Mouse (Mus musculus): ENCODE data around the gene Trim67.

Gene Trim67

DNA sequence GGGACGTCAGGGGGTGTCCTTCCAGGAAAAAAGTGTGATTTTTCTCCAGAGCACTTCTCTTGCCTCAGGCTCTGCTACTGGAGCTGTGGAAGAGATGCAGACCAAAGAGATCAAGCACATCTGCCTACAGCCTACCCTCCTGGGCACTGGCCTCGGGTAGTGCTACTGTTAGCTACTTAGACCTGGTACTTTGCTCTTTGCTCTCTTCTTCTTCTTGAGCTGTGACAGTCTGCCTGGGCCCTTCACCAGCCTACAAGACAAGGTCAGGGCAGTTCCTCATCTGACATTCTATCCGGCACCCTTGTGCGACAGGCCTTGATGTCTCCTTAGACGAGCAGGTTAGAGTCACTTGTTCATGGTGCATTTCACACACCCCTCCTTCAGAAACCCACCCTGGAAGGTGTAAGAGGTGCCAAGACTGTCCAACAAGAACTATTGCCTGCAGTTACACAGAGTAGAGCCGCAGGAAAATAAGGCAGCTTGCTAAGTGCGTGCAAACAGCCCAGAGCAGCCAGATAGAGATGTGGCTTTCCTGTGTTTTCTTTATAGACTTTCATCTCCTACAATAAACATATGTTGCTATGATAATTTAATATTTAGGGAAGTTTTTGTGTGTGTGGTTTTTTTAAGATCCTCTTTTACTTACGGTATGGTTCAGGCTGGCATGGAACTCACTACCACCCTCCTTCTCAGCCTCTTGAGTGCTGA is 3.0 kb downstream of the Trim67 start:
- DNase-seq = no peak

DNA sequence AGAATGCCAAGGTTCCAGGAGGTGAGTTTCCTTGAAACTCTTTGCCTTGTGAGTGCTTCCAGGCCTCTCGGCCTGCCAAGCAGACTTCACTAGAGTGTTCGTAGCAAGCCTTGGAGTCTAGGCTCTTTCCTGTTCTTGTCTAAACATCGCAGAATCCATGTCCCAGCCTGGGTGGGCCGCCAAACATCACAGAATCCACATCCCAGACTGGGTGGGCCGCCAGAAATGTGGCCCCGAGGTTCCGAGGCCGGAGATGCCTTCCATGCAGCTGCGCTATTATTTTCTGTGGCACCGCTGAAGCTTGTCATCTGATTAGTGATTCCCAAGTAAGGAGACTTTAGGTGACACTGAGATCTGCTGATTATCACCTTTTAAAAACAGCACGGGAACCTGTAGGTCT is 7.7 kb downstream of the Trim67 start:
- DNase-seq = no peak

DNA sequence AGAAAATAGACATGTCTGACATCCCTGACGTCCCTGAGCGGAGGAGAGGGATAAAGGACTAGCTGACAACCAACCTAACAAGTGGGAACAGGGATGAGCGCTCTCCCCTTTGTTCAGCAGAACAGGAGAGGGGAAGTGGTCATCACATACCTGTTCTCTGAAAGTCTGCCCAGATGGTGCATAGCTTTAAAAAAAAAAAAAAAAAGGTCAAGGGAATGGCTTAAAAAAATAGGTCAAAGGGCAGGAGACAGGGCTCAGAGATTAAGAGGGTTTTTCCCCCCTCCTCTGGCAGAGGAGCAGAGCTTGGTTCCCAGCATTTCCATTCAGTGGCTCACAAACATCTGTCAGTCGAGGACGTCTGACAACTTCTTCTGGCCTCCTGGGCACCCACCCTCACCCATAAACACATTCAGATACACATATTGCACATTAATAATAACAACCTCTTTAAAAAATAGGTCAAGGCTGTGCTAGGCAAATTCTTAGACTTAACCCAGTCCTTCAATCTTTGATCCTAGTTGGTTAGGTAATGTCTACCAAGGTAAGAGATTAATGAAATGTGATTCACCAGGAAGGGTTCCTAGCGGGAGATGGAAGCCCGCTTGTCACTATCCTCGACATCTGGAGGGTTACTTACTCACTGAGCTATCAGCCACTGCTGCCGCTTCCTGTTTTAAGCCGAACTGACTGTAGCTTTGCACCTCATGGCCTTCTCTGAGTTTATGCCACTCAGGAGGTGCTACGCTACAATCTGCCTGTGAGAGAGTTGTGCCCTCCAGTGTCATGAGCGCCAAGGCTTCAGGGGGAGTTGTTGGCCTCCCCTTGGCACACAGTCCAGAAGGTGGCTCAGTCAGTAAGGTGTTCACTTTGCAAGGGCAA is 11.2 kb downstream of the Trim67 start:
- no peak for DNase-seq

DNA sequence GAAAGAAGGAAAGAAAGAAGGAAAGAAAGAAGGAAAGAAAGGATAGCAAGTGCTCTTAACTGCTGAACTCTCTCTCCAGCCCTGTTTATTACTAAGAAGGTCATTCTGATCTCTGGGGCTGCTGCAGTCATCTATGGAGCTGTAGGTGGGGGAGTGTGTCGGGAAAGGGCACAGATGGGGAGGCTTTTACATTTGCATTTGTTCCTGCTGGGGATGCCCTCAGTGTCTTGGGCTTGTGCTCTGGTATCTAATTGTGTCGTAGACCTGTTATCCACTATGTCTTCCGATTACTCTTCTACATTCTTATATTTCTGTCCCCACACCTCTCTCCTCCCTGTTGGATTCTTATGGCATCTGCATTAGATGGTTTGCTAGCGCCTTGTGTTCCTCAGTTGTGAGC is 13.1 kb downstream of the Trim67 start:
- no peak for DNase-seq

DNA sequence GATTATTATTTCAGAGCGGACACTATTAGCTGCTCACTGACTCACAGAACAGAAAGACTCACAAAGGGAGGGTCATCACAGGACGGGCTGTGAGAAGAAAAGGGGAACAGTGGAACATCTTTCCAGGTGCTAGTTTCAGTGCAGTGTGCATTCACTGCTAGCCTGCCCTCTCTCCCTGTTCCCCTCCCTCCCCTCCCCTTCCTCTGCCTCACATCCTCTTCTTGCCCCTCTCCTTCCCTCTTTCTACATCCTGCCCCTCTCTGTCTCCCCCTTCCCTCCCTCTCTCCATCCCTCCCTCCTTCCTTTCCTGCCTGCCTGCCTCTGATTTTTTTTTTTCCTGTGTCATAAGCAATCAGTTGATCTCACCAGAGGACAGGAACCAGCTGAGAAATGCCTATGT is 16.5 kb downstream of the Trim67 start:
- no peak for DNase-seq

DNA sequence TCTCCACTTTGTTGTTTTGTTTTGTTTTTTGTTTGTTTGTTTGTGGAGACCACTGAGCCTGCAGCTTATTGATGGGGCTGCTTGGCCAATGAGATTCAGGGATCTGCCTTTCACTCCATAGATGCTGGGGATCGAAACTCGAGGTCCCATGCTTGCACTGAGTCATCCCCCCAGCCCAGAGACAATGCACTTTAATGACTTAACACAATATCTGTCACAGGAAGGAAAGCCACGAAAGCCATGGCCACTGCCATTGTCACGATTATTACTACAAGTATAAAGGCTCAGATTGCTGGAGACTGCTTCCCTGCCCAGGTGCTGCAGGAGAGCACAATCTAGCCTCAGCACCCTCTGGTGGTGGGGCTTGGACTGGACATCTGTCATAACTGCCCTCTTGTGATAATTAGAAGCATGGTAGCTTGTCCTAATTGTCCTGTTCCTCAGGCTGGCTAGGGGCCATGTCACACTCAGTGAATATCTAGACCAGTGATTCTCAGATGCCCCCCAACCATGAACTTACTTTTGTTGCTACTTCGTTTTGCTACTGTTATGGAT is 17.2 kb downstream of the Trim67 start:
- no peak for DNase-seq

DNA sequence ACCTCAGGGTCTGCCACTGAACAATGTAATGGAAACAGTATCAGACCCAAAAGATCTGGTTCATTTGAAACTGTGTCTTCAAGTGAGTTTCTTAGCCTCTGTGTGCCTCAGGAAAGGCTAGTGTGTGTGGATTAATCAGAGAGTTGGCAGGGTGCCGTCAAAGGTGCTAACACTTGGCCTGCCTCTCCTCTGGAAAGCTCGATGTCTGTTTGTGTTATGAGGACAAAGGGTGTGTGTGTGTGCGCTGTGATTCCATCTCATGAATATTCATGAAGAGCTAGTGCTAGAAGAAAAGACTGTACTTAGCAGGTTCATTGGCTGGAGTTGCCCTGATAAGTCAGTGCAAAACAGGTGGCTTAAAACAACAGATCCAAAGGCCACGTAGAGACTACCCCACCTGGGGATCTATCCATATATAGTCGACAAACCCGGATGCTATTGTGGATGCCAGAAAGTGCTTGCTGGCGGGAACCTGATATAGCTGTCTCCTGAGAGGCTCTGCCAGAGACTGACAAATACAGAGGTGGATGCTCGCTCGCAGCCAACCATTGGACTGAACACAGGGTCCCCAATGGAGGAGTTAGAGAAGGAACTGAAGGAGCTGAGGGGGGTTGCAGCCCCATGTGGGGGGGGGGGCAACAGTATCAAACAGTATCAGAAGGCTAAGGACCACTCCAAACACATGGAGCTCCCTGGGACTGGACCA is 17.9 kb downstream of the Trim67 start:
- DNase-seq = no peak

DNA sequence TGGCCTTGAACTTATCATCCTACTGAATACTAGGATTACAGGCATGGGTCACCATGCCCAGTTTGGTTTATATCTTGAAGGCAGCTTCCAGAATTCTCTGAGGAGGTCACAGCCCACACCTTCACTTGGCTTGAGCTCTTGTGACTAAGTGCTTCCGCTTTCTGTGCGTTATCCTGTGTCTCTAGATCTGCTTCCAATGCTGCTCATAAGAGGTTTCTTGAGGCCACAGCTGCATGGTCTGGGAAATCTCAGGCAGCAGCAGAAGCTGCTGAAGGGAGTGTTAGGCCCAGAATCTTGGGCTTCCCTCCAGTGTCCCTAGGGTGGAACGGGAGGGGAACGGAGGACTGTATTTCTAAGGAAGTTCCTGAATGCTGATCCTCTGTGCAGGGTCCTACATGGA is 20.4 kb downstream of the Trim67 start:
- DNase-seq = no peak

DNA sequence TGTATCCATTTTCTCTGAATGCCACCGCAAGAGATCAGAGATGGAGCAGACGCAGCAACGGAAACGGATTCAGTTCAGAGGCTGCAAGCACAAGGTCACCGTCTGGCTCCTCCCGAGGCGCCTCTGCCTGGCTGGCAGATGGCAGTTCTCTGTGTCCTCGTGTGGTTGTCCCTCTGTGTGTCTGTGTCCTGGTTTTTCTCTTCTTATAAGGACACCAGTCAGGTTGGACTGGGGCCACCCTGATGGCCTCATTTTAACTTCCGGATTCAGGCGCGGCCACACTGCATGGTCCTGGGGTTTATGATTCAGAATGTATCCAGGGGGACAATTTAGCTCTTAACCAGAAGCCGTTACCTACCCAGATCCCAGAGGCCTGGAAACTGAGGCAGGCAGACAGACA is 23.0 kb downstream of the Trim67 start:
- peak; percentile 43 for DNase-seq

DNA sequence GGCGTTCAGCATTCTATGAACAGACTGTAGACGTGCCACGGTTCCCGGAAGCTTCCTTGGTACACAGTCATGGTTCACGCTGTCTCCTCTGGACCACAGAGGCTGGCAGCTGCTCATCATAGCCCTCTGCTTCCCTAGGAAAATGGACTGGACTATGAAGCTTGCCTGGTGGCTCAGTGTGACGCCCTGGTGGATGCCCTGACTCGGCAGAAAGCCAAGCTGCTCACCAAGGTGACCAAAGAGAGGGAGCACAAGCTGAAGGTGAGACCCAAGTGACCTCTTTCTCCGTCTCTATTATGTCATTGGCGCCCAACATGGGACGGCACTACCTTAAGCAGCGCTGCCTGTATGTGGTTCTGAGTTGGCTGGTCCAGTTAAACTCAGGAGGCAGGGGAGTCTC is 24.0 kb downstream of the Trim67 start:
- no peak for DNase-seq

DNA sequence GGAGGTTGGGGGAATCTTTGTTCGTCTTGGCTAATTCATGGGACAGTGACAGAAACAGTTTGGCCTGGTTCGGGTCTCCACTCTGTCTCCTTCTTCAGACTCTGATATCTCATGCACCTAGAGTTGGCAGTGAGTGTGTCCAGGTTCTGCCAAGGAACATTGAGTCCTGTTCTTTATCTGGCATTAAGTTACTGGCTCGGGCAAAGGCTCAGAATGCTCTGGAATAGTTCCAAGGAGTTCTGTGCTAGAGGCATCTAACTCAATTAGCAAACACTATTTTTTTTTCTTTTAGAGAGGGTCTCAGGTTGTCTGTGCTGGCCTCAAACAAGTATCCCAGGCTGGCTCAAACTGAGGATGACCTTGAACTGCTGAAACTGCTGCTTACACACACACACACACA is 24.5 kb downstream of the Trim67 start:
- DNase-seq = no peak

DNA sequence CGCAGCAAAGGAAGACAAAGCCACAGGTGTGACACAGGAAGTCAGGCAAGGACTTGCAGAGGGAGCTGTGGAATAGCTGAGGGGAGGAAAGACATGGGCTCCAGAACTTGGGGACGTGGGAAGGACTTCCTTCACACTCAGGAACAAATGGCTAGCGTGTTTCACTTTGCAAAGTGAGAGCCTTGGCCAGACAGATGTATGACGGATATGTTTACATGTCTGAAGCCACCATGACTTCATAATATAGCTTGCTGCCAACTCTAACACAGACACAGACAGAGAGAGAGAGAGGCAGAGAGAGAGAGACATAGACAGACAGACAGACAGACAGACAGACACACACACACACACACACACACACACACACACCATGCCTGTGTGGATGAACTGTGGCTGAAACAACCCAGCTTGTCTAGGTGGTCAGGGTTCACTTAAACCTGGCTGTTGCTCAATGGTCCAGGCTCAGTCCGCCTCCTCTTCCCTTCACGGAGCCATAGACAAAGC is 26.8 kb downstream of the Trim67 start:
- no peak for DNase-seq

DNA sequence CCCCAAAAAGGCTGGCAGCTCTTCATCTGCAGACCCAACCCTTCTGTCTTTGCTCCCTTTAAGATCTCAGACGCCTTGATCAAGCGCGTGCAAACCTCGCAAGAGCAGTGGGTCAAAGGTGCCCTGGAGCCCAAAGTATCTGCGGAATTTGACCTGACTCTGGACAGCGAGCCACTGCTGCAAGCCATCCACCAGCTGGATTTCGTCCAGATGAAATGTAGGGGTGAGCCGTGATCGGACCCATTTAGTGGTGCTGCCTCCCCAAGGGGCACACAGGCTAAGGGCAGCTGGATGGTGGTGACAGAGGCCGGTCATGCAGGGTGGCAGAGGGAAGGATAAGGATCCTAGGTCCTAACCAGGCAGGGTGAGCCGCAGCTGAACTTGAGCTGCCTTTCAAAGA is 27.2 kb downstream of the Trim67 start:
- no peak for DNase-seq

DNA sequence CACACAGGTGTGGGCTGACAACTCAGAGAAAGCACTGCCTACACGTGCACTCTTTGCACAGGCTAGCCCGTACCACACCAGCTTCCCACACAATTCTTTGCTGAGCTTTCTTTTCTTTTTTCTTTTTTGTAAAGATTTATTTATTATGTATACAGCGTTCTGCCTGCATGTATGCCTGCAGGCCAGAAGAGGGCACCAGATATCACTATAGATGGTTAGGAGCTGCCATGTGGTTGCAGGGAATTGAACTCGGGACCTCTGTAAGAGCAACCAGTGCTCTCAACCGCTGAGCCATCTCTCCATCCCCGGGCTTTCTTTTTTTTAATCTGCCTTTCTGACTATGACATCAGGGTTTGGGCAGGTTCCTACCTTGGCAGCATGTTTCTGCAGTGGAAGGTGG is 30.6 kb downstream of the Trim67 start:
- DNase-seq = no peak

DNA sequence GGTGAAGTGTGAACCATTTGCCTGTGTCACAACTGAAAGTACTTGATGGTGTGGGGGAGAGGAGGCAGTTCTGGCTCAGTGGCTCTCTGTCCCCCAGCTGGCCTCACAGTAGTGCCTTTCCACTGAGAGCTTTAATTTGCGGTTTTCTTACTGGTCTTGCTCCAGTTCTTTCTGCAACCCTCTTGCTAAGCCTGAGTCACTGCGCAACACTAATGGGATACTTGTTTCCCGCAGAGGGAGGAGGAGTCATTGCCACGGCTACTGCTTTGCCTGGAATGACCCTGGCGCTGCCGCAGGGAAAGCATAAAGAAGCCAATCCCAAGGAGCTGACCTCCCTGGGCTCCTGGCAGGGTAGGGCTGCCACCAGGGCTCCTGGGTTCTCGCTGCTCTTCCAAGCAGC is 33.8 kb downstream of the Trim67 start:
- DNase-seq = no peak

DNA sequence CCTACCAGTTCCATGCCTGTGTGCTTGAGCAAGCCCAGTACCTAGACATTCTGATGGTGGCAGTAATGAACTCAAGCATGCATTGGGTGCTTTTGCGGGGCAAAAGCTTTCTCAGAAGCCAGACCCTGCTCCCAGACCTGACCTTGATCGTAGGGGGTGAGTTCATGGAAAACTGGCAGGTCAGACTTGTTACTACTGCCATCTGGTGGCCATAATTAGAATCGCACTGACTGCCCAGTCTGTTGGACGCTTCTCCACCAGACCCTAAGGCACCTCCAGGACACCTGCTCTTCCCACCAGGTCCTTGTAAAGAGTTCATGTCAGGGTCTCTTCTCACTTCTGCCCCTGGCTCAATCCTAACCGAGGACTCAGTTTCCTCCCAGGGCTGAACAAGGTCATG is 34.5 kb downstream of the Trim67 start:
- DNase-seq = peak; percentile 64

DNA sequence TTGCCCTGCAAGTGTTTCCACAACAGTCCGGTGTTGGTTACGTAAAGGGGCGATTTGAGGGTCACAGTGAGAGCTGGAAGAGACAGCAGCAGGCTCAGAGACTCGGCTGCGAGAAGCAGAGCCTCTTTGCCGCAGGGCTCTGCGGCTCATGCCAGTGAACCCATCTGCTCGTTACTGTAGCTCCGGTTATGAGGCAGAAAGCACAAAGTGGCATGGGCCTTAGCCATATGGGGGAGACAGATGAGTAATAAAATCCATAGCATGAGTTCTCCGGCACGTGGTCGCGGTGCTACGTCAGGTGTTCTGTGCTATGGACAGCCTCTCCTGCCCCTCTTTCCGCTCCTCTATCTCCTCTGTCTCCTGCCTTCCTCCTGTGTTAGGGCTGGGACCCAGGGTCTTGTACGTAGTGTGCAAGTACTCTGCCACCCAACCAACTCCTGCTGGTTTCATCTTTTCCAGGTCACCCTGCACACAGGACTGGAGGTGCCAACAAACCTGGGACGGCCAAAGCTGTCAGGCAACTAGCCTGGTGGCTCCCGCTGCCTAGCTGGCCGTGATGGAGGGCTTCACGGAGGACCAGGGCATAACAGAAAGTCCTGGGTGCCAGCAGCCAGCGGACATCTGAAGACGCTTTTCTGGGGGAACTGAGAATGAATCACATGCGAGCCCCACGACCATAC is 35.8 kb downstream of the Trim67 start:
- peak; percentile 43 for DNase-seq

DNA sequence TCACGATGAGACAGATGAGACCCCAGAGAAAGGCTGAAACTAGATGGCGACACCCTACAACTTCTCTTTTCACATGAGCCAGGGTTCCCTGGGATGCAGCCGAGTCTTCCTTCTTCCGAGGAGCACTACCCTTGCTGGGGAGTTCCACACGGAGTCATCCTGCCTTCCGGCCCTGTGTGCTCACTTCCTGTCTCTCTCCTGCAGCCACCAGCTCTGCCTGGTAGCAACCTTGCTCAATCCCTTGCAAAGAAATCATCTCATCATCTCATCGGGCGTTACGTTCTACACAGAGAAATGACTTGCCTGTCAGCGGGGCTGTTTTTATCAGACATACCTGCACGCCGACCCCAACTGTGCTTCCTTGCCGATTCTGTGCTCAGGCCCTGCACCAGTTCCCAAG is 37.2 kb downstream of the Trim67 start:
- no peak for DNase-seq

DNA sequence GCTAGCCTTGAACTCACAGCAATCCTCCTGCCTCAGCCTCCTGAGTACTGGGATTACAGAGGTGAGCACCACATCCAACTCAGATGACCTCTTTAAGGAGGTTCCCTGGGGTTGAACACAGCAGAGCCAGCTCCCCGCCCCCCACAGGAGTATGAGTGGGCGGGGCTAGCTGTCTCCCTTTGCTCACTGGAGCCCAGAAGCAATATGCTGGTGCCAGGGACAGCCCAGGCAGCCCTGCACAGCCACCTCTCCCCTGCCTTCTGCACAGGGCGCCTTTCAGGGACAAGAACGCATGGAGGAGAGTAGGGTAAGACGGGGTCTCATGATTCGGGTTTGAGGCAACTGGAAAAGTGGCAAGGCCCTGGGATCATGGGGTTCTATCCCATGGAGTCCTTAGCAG is 38.6 kb downstream of the Trim67 start:
- no peak for DNase-seq

DNA sequence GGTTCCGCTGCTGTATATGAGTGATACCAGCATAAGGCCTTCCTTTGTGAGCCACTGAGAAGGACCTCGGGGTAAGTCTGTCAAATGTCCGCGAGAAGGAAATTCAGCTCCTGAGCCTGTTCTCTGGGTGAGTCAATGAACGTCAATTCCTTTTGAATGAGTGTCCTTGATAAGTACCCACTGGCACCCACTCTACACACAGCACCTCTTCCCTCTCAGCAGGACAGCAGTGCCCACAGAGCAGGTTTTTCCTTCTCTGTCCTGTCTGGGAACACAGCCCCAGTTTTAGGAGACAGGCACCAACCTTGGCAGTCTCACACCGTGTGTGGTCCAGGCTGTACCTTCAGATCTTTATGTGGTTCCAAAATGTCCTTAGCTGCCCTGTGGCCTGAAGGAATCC is 39.0 kb downstream of the Trim67 start:
- DNase-seq = no peak

DNA sequence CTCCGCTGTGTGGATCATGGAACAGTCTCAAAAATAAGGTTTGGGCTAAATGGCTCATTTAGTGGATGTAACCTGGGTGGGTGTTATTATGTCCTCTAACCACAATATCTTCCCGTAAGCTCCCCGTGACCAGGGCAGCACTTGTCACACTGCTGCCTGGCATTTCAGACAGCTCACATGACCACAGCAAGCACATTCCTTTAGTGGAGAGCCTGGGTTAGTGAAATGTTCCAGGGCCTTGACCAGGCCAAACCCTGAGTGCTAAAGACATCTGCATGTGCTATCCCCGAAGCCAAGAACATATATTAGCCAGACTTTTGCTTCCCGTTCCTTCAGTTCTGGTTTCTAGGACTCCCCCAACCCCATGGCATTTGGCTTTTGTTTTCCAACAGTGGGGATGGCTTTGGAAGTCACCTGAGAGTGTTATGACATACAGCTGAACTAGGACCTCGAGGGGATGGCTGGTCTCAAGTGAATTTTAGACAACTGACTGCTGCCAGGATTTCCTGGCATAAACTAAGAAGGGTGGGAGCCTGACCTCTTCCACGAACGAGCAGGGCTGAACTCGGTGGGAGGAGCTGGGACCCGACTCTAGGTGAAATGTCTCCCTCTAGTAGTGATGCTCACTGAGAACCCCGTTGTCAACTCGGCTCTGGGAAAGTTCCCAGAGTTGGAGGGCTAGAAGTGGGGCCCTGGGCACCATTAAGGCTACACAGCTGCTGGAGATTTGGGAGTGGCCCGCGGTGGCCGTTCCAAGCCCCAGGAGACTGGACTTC is 40.7 kb downstream of the Trim67 start:
- no peak for DNase-seq

DNA sequence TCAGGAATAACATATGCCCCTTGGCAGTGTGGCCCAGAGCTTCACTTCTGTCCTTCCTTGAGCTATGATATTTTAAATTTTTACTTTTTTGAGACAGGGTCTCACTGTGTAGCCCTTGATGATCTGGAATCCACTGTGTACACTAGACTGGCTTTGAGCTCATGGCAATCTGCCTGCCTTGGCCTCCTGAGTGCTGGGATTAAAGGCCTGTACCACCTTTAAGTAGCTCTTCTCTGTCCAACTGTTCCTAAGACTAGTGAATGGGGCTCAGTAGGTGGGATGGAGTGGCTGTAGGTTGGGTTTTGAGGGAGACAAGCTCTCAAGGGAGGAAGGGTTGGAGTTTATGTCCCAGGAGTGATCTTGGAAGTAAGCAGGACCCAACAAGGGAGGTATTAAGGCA is 43.0 kb downstream of the Trim67 start:
- no peak for DNase-seq

Data from cerebellum, adult 11 months (tissue).